ENCODE assay signal across 10 mouse cellular contexts in genomic region chr12:43813559-43813958, GRCm38 (mm10).
DNase-seq lines count a peak whose midpoint lies in the region; ATAC-seq and TF ChIP-seq lines count a peak whose summit lies in the region.
"Had no signal": no experiment of that assay in that cellular context is flagged by ENCODE, and none has a peak within 500 bp of the region (broad histone marks: within the 10 kb centered on the region; RNA-seq: fewer than 3 reads in every experiment).

No protein-coding gene starts in this region.

- no peaks in the 10 kb centered on the region for H3K36me3 ChIP-seq in midbrain, postnatal 0 days (ENCODE audit: insufficient read depth, low read length)

- H3K4me1 ChIP-seq in midbrain, postnatal 0 days (ENCODE audit: insufficient read depth, low read length), result no peaks in the 10 kb centered on the region
- H3K4me1 ChIP-seq: megakaryocyte, embryonic 14.5 days had no signal

- no peak overlapping the region for H3K9ac ChIP-seq in midbrain, postnatal 0 days (replicated peaks; ENCODE audit: low read length, poor library complexity, severe bottlenecking)

- peak; percentile 79 for TF ChIP-seq CTCF in midbrain, postnatal 0 days (IDR thresholded peaks at IDR 0.05)

- DNase-seq in cerebellum, postnatal 14 days, result peak; percentile 41 to 57
- DNase-seq in cerebellum, adult 11-12 months, result no peak
- DNase-seq in left cerebral cortex, postnatal 10 days (ENCODE audit: extremely low spot score in 1 of 2, low spot score in 2 of 2), result peak; percentile 19 to 23
- DNase-seq in left cerebral cortex, adult 9 months (ENCODE audit: low spot score in 2 of 2), result no peak
- DNase-seq in embryo, embryonic 10 days (ENCODE audit: low spot score), result peak; percentile 14
- peak; percentile 80 for DNase-seq in midbrain, postnatal 0 days (ENCODE audit: low spot score)
- no peak for DNase-seq in thymus, postnatal 25 days
- DNase-seq in cerebellum, adult 9-11 months, result no peak
- DNase-seq: gastrocnemius, postnatal 14 days had no signal

- H3K4me3 ChIP-seq in midbrain, postnatal 0 days (ENCODE audit: low read depth, low read length), result no peak overlapping the region
- H3K4me3 ChIP-seq: megakaryocyte, embryonic 14.5 days had no signal

- H3K27ac ChIP-seq in midbrain, postnatal 0 days (ENCODE audit: low read depth, low read length), result no peak overlapping the region

- ATAC-seq in midbrain, postnatal 0 days (ENCODE audit: low FRiP score), result no peak

- no peaks in the 10 kb centered on the region for H3K27me3 ChIP-seq in midbrain, postnatal 0 days (ENCODE audit: insufficient read depth, low read length)
- H3K27me3 ChIP-seq: megakaryocyte, embryonic 14.5 days had no signal

- no peak overlapping the region for H3K4me2 ChIP-seq in midbrain, postnatal 0 days (ENCODE audit: low read depth, low read length, poor library complexity, severe bottlenecking)

- WGBS in midbrain, postnatal 0 days, result 14% methylated on average over 3 of the region's 3 CpGs

- intact Hi-C loops in left cerebral cortex, postnatal 10 days (cut with DNase I), result no loop called here

- H3K9me3 ChIP-seq in midbrain, postnatal 0 days (ENCODE audit: low read length), result no peaks in the 10 kb centered on the region

Comparison
In these comparisons a context has a peak if more than half of its experiments do, and no peak if none do; other contexts are left out.
1. DNase-seq: peak in cerebellum, postnatal 14 days (2 of 2), left cerebral cortex, postnatal 10 days (2 of 2), embryo, embryonic 10 days (single experiment) and midbrain, postnatal 0 days (single experiment); none in cerebellum, adult 11-12 months (single experiment), left cerebral cortex, adult 9 months (0 of 2), thymus, postnatal 25 days (single experiment) and cerebellum, adult 9-11 months (single experiment).